Mouse (Mus musculus) hindbrain, embryonic 10.5 days (tissue): ENCODE measurements at regions not wholly inside any gene's neighbourhood (a gene's known extent, or its start where the extent isn't known, plus 50 kb on each side); places are given as distances from the start of the nearest gene placed in this dataset.

Source experiments
- DNase-seq: peaks from one replicate; pipeline ENCODE4 v3.0.0-alpha.2; 2017; ENCODE audit warnings: low spot score
- H3K27ac ChIP-seq: fragments of 300-500 bp; sonication (generic); 2 replicates; pipeline ENCODE4 v1.5.1; 2016; ENCODE audit warnings: mild to moderate bottlenecking, moderate library complexity
- H3K27me3 ChIP-seq: fragments of 300-500 bp; sonication (generic); 2 replicates; pipeline ENCODE4 v1.6.1; 2016; ENCODE audit warnings: mild to moderate bottlenecking; ENCODE audit not compliant: poor library complexity, insufficient read depth, severe bottlenecking
- H3K36me3 ChIP-seq: fragments of 300-500 bp; sonication (generic); 2 replicates; pipeline ENCODE4 v1.6.1; 2016; ENCODE audit warnings: mild to moderate bottlenecking, moderate library complexity
- H3K4me1 ChIP-seq: fragments of 300-500 bp; sonication (generic); replicated peaks from 2 replicates; pipeline ENCODE4 v1.6.1; 2016; ENCODE audit warnings: mild to moderate bottlenecking
- H3K4me3 ChIP-seq: fragments of 300-500 bp; sonication (generic); 2 replicates; pipeline ENCODE4 v1.5.1; 2016; ENCODE audit warnings: mild to moderate bottlenecking, moderate library complexity
- H3K9me3 ChIP-seq: fragments of 300-500 bp; sonication (generic); 2 replicates; pipeline ENCODE4 v1.6.1; 2016; ENCODE audit warnings: mild to moderate bottlenecking, moderate library complexity
- WGBS: fragments of 180-500 bp; shearing (Covaris S2); methylation state at CpG from one replicate; pipeline ENCODE4 v1.1.7; 2016; 5-methylcytosine and 5-hydroxymethylcytosine counted together

GRCm38 (mm10) chr5:75880088-75880684, 98.1 kb downstream of the Kdr start:
- WGBS, result 75% methylated on average over 10 of the region's 10 CpGs
- Histone ChIP-seq H3K36me3 (no peaks in the 10 kb centered on the region), H3K4me3 (no peak overlapping the region), H3K27me3 (no peaks in the 10 kb centered on the region), H3K9me3 (peaks cover 4% of the 10 kb centered on the region; the same call in 1 of the 2 replicates), H3K4me1 (0 out of 2 replicates have a peak, but pooled peaks cover 6% of the 10 kb centered on the region), H3K27ac (no peak overlapping the region)
- no peak for DNase-seq

GRCm38 (mm10) chr5:75878361-75878760, 99.9 kb downstream of the Kdr start:
- Histone ChIP-seq H3K4me1 (0 out of 2 replicates have a peak, but pooled peaks cover 6% of the 10 kb centered on the region), H3K36me3 (no peaks in the 10 kb centered on the region), H3K27ac (no peak overlapping the region), H3K9me3 (peaks cover 4% of the 10 kb centered on the region; the same call in 1 of the 2 replicates), H3K4me3 (no peak overlapping the region), H3K27me3 (no peaks in the 10 kb centered on the region)
- WGBS, result 92% methylated on average over 8 of the region's 8 CpGs
- DNase-seq, result no peak

- WGBS, result 81% methylated on average over 4 of the region's 4 CpGs
- H3K27me3 ChIP-seq, result no peaks in the 10 kb centered on the region
- H3K9me3 ChIP-seq, result peaks cover 4% of the 10 kb centered on the region; the same call in 1 of the 2 replicates
- no peaks in the 10 kb centered on the region for H3K36me3 ChIP-seq
- no peak for DNase-seq
- no peak overlapping the region for H3K4me3 ChIP-seq
- no peak overlapping the region for H3K27ac ChIP-seq
- H3K4me1 ChIP-seq, result 0 out of 2 replicates have a peak, but pooled peaks cover 6% of the 10 kb centered on the region
Observed at GRCm38 (mm10) chr5:75877609-75877971, 100.7 kb downstream of the Kdr start.

GRCm38 (mm10) chr5:75876871-75877608, 101.2 kb downstream of the Kdr start:
- Histone ChIP-seq H3K4me3 (no peak overlapping the region), H3K36me3 (no peaks in the 10 kb centered on the region), H3K9me3 (peaks cover 4% of the 10 kb centered on the region; the same call in 1 of the 2 replicates), H3K27me3 (no peaks in the 10 kb centered on the region), H3K4me1 (0 out of 2 replicates have a peak, but pooled peaks cover 6% of the 10 kb centered on the region), H3K27ac (no peak overlapping the region)
- no peak for DNase-seq
- 74% methylated on average over 9 of the region's 9 CpGs for WGBS

GRCm38 (mm10) chr5:75871120-75871519, 107.1 kb downstream of the Kdr start:
- Histone ChIP-seq H3K27me3 (no peaks in the 10 kb centered on the region), H3K4me3 (no peak overlapping the region), H3K4me1 (peaks cover 7% of the 10 kb centered on the region; the same call in 1 of the 2 replicates), H3K27ac (no peak overlapping the region), H3K9me3 (peaks cover 5% of the 10 kb centered on the region; the same call in 1 of the 2 replicates), H3K36me3 (no peaks in the 10 kb centered on the region)
- peak; percentile 79 for DNase-seq
- WGBS, result 30% methylated on average over 8 of the region's 8 CpGs

- no peak for DNase-seq
- no peaks in the 10 kb centered on the region for H3K36me3 ChIP-seq
- H3K27ac ChIP-seq, result no peak overlapping the region
- H3K27me3 ChIP-seq, result no peaks in the 10 kb centered on the region
- no peak overlapping the region for H3K4me3 ChIP-seq
- H3K4me1 ChIP-seq, result peaks cover 7% of the 10 kb centered on the region; the same call in 1 of the 2 replicates
- WGBS, result 86% methylated on average over 14 of the region's 14 CpGs
- peaks cover 7% of the 10 kb centered on the region; the same call in 1 of the 2 replicates for H3K9me3 ChIP-seq
Observed at GRCm38 (mm10) chr5:75870666-75871065, 107.6 kb downstream of the Kdr start.

GRCm38 (mm10) chr5:75869535-75869934, 108.7 kb downstream of the Kdr start:
- no peaks in the 10 kb centered on the region for H3K36me3 ChIP-seq

GRCm38 (mm10) chr5:75865096-75865495, 113.2 kb downstream of the Kdr start:
- no peak overlapping the region for H3K27ac ChIP-seq
- no peak for DNase-seq
- H3K4me3 ChIP-seq, result no peak overlapping the region
- peaks cover 7% of the 10 kb centered on the region; the same call in 1 of the 2 replicates for H3K4me1 ChIP-seq
- H3K27me3 ChIP-seq, result no peaks in the 10 kb centered on the region; the same call in 1 of the 2 replicates
- no peaks in the 10 kb centered on the region for H3K36me3 ChIP-seq
- whole genome bisulfite sequencing, result 90% methylated on average over 6 of the region's 6 CpGs
- H3K9me3 ChIP-seq, result peaks cover 7% of the 10 kb centered on the region; the same call in 1 of the 2 replicates

More at GRCm38 (mm10) chr5:75869535-75869934, 108.7 kb downstream of the Kdr start:
- H3K9me3 ChIP-seq, result peaks cover 7% of the 10 kb centered on the region; the same call in 1 of the 2 replicates
- H3K4me1 ChIP-seq, result peaks cover 7% of the 10 kb centered on the region; the same call in 1 of the 2 replicates
- H3K27me3 ChIP-seq, result no peaks in the 10 kb centered on the region
- WGBS, result 42% methylated on average over 4 of the region's 4 CpGs
- no peak overlapping the region for H3K4me3 ChIP-seq
- no peak for DNase-seq
- no peak overlapping the region for H3K27ac ChIP-seq

GRCm38 (mm10) chr5:75863358-75863757, 114.9 kb downstream of the Kdr start:
- Histone ChIP-seq H3K4me1 (no peaks in the 10 kb centered on the region; the same call in 1 of the 2 replicates), H3K27ac (no peak overlapping the region), H3K27me3 (no peaks in the 10 kb centered on the region; the same call in 1 of the 2 replicates), H3K9me3 (peaks cover 7% of the 10 kb centered on the region; the same call in 1 of the 2 replicates), H3K36me3 (no peaks in the 10 kb centered on the region), H3K4me3 (no peak overlapping the region)
- DNase-seq, result no peak
- 71% methylated on average over 6 of the region's 6 CpGs for WGBS

GRCm38 (mm10) chr5:75862630-75862991, 115.6 kb downstream of the Kdr start:
- WGBS, result 15% methylated on average over 8 of the region's 8 CpGs
- no peak overlapping the region for H3K4me3 ChIP-seq
- no peak overlapping the region for H3K27ac ChIP-seq
- peak; percentile 60 for DNase-seq
- H3K27me3 ChIP-seq, result no peaks in the 10 kb centered on the region; the same call in 1 of the 2 replicates
- peaks cover 7% of the 10 kb centered on the region; the same call in 1 of the 2 replicates for H3K9me3 ChIP-seq
- H3K4me1 ChIP-seq, result no peaks in the 10 kb centered on the region; the same call in 1 of the 2 replicates
- no peaks in the 10 kb centered on the region for H3K36me3 ChIP-seq

- Histone ChIP-seq H3K9me3 (peaks cover 7% of the 10 kb centered on the region; the same call in 1 of the 2 replicates), H3K27me3 (no peaks in the 10 kb centered on the region; the same call in 1 of the 2 replicates), H3K36me3 (no peaks in the 10 kb centered on the region), H3K4me1 (no peaks in the 10 kb centered on the region; the same call in 1 of the 2 replicates), H3K27ac (no peak overlapping the region), H3K4me3 (no peak overlapping the region)
- 48% methylated on average over 8 of the region's 8 CpGs for WGBS
- DNase-seq, result no peak
Observed at GRCm38 (mm10) chr5:75861916-75862629, 116.2 kb downstream of the Kdr start.

- no peaks in the 10 kb centered on the region; the same call in 1 of the 2 replicates for H3K27me3 ChIP-seq
Observed at GRCm38 (mm10) chr5:75859316-75859836, 118.9 kb downstream of the Kdr start.

More at GRCm38 (mm10) chr5:75859316-75859836, 118.9 kb downstream of the Kdr start:
- WGBS, result 92% methylated on average over 8 of the region's 8 CpGs
- H3K4me3 ChIP-seq, result no peak overlapping the region
- no peaks in the 10 kb centered on the region for H3K36me3 ChIP-seq
- no peak overlapping the region for H3K27ac ChIP-seq
- no peak for DNase-seq
- H3K9me3 ChIP-seq, result no peaks in the 10 kb centered on the region
- no peaks in the 10 kb centered on the region; the same call in 1 of the 2 replicates for H3K4me1 ChIP-seq
